Mouse (Mus musculus): Measurements from ENCODE around the gene Creb3l2.
"Not testable (repeated sequence)": the region's sequence is repeated elsewhere in the genome, so short reads cannot be mapped to it uniquely, and the experiment has no call there.

The Creb3l2 gene

DNA sequence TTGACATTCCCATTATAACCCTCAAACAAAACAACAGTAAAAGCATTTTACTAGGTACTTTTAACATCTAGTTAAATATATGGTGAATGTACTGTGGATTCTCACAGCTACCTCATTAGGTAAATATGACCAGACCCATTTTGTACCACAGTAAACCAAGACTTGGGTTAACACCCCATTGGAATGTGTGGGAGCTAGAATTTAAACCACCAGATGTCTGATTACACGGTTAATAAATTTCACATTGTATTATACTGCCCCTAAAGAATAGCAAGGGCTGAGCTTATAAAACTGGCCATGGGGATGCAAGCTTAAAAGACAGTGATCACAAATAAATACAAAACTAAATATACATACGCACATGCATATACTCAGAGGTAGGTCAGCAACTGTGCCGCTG, 34.1 kb downstream of the Creb3l2 start:
- DNase-seq: no peak

DNA sequence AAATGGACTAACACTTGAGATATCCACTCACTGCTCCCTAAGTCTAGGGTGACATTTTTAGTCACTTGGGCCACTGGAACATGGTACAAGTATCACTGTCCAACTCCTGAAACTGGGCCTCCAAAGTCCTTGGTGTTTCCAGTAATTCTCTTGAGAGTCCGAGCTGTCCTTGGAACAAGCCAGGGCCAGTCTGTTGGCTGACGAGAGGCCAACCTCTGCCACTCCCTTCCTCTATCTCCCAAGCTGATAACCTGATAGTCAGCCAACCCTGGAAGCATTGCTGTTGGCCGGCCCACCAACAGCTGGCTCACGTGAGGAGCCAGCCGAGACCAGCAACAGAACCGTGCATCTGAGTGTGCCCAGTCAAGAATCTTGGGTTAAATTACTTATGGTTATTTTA, 35.0 kb downstream of the Creb3l2 start:
- DNase-seq: no peak

DNA sequence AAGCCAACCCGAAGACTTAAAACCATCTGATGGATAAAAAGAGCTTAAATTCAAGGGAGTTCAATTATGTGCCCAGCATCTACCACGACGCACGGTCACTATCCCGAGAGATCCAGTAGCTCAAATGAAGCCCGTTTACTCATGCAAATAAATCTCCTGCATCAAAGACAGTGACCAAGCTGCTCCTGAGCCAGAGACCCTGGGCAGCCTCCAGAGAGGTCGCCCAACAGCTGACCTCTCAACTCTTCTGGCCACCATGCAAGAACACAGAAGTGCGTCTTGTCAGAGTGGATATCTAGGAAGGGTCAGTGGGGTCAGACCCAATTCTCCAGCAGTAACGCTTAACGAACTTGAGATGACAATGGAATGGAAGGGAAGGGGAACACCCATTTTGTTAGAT, 35.9 kb downstream of the Creb3l2 start:
- DNase-seq: no peak

DNA sequence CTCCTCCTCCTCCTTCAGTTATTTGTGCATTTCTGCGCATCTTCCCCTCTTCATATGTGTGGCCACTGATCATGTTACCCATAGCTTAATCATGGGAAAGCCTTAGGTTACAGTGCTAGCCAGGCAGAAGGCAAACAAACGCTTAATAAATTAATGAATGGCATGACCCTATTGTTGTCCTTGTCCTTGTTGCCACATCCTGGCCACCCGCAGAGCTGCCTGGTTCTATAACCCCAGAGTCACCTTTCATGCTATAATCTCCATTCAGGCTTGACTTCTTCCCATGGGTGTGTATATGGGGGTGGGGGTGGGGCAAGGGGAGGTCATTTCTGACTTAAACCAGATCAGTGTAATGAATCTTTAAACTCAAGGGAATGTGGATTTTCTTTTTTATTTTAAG, 37.6 kb downstream of the Creb3l2 start:
- DNase-seq: no peak

DNA sequence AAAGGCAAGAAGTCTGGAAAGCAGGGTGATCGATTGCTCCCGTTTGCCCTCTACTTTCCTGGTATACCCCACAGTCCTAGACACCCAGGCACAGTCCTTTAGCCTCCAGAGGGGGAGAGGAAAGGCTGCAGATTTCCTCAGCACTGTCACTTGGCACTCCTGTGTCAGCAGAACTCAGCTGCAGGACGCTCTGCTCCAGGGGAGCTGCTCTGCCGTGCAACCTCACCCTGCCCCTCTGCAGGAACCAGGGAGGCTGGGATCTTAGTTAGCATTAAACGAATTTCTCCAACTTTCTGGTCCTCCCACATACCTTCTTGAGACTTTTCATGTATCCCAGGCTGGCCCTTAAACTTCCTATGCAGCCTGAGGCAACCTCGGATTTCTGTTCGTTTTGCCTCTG, 40.0 kb downstream of the Creb3l2 start:
- no peak for DNase-seq

DNA sequence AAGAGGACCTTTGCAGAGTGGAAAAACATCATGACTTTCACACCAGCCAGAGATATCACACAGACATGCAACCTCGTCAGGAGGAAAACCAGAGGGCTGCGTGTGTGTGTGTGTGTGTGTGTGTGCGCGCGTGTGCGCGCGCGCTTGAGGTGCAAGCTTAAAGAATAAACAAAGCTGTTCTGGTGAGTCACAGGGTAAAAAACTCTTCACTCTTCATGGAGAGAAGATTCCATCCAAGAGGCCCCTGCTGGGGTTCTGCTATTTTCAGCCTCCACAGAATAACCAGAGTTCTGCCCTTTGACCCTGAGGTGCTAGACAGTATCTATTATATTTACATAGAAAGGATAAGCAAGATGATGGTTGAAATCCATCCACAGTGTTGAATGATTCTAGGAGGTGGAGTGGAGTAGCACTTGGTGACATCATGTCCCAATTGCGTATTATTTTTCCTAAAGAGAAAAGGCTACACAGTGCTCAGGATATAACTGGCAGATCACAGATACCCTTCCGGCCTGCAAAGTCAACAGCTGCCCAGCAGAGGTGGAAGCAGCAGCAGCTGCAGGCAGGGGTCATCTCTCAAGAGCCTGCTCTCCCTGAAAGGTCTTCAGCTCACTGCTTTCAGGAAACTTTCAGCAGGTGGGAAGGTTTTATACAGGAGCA, 41.0 kb downstream of the Creb3l2 start:
- DNase-seq: peak; percentile 34

DNA sequence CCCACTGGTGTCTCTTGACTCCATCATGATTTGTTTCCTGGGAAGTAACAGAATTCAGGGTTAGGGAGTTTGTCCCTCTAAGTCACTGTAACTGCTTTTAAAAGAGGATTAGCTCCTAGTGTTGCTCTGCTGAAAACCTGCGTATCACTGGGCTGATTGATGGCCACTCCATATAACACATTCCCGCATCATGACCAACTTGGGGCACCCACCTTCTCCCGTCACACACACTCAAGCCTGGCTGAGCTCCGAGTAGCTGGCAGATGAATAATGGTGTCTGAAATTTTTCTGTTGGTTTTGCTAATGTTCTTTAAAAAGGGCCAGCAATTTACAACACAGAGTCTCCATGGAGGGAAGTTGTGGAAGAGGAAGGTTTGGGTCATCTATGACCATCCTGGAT, 41.8 kb downstream of the Creb3l2 start:
- DNase-seq: no peak

DNA sequence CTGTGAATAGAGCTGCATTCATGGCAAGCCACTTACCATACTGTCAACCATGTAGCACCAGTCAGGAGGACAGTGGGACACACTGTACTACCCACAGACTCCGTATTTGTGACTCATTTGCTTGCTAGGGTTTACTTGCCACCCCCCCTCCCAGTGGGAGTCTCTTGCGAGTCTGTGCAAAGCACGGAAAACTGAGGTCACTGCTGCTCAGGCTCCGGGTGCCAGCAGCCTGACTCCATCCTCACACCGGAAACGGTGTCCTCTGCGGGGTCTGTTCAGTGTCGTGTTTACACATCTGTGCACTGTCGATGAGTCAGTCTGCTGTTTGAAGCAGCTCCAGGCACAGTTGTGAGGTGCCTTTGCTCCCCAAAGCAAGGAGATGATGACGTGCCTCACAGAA, 43.0 kb downstream of the Creb3l2 start:
- DNase-seq: peak; percentile 21

DNA sequence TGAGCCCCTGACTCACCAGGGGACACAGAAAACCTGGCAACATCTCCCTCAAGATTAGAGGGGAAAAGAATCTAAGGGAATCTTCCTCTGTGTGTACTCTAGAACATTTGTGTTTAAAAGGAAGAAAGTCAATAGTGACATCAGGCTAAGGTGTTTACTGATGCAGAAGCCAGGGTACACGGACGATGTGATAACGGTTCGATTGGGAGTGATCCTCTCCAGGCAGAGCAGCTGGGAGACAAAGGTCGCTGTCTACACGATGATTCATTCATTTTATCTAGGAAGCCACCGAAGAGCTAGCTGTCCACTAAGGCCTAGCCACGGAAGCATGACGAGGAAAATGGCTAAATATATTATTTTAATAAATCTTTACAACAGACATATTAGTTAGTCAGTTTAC, 44.0 kb downstream of the Creb3l2 start:
- no peak for DNase-seq

DNA sequence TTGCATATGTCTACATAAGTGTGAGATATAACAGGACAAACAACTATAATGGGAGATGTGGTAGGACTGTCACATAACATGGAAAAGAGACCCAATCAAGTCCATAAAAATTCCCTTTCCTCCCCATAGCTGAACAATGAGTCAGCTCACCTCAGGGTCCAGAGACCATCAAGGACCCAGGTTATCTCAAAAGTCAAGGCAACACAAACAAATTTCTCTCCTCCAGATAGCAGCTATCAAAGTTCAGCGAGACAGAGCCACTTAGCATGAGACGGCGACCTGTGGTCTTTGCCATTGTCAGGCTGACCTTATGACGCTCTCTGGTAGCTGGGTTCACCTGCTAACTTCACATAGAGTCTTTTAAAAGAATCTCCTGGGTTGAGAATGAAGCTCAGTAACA, 44.7 kb downstream of the Creb3l2 start:
- DNase-seq: no peak

DNA sequence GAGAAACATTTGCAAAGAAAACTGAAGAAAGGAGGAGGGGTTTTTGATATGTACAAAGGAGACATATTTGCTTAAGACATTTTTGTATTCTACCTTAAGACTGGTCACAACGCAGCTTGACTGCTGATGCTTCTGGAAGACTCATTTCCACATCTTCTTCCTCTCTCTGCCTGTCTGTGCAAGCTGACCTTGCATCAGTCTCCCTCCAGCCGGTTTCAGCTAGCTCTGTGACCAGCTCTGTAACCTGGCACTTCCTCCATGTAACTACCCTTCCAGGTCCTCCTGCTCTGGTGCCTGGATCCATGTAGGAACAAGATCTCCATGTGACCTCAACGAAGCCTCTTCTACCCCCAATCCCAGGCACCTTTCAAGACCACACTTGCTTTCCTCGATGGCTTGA, 45.8 kb downstream of the Creb3l2 start:
- DNase-seq: no peak

DNA sequence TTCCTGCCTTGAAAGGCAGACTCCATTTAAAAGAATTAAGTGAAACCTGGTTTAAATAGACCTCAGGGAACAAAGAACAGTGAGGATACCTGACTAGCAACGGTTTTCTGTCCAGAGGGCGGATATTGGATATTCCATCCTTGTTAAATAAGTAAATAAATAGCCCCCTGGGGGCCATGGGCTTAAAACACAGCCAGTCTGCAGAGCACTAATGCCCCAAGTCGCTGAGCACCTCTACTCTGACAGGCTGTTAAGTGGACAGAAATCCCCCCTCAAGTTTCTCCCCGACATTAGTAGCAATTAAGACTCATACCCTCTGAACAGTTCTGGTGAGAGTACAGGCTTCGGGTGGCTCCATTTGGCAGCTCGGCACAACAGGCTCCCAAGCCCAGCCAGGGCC, 48.7 kb downstream of the Creb3l2 start:
- DNase-seq: no peak

DNA sequence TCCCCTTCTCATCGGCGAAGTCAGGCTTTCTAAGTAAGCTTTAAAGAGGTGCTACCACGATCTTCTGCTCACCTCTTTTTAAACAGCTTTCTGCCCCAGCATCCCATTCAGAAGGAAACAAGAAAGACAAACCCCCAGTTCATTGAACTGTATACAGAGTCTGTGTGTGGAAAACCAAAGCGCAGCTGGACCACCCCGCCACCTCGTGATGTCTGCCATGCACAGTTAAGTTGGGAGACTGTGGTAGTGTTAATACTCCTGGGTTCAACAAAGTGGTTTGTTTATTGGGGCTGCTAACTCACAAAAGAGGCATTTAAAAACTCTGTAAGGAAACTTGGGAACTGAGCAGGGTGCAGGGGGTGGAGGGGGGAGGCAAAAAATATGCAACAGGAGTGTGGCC, 49.7 kb downstream of the Creb3l2 start:
- DNase-seq: no peak

DNA sequence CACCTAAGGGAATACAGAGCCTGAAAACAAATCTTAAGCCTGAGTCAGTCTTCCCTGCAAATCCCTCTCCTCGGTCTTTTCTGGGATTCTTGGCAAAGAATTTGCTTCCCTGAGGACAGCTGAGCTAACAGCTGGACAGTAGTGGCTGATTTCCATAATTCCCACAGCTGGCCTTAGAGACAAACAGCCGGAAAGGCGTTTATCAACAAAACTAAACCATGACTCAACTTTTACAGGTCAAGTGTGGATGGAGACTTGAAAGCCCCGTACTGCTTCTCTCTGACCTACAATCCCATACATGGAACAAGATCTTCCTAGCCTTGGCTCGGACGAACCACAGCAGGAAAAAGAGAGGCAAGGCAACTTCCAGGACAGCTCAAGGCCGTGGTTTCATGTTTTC, 50.6 kb downstream of the Creb3l2 start:
- no peak for DNase-seq

DNA sequence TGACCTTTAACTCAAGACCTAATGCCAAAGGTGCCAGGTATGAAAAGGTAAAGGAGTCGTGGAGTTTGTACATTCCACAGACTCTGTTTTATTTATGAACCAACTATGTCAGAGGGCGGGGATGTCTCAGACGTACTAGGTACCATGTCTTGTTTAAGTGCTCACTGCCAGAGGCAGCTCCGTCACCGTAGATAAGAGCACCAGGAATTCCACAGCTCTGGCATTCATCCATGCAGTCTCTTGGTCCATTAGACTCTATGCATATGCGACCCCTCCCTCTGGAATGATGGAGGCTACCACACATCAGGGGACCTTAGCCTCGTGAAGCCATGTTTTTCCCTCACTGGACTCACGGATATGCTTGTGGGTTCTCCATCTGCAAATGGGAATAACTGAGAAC, 53.0 kb downstream of the Creb3l2 start:
- DNase-seq: no peak

DNA sequence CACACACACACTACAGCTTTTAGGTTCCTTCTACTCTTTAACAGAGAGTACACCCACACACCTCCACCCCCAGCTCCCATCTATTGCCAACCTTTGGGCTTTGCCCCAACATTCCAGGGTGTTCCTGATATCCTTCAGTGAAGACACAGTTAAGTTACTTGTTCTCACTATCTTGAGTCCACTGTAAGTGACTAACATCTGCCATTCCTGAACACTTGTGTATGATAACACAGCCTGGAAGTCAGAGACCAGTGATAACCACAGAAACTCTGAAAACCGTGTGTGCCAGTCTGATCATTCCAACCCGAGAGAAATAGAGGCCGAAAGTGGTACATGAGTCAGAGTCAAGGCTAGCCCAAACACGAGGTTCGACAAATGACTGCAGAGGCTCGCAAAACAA, 53.4 kb downstream of the Creb3l2 start:
- no peak for DNase-seq

DNA sequence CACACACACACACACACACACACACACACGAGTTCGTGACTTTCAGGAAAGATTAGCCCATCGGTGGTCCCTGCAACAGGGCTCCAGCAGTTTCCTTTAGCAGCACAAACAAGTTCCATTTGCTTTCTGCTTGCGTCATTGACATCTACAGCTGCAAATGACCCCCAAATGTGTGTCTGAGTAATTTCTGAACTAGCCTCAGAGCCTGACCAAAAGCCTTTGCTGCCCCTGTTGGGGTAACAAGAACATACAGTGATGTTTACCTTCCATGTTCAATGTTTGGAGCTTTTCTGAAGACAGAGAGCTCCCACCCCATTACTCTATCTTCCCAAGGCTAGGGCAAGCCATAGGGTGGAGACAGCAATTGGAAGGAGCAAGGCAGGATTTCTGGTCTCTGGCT, 54.7 kb downstream of the Creb3l2 start:
- no peak for DNase-seq

DNA sequence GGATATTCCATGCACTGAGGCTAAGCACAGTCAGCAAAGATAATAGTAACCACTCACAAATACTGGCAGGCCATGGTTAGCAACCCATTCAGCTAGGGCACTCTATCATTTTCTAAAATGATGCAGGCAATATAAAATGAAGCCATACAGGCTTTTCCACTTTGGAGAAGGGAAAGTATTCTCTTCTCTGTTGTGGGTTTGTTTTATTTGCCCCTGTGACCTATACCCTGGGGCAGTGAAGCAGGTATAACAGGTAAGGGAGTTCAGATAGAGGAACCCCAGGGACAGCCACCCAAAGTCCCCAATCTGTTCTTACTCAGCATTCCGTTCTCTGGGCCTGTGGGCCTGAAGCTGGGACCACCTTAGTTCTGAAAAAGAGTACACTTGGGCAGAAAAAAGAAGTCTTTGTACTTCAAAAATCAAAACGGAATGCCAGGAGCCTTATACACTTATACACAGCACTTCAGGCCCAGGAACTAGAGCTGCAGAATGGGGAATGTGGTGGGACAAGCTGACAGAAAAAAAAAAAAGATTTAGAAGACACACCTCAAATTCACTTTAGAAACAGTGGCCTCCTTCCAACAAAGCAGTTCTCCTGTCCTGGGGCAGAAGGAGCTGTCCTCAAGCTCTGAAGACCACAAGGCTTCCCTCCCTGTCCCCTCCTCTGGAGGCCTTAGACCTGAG, 56.2 kb downstream of the Creb3l2 start:
- DNase-seq: no peak

DNA sequence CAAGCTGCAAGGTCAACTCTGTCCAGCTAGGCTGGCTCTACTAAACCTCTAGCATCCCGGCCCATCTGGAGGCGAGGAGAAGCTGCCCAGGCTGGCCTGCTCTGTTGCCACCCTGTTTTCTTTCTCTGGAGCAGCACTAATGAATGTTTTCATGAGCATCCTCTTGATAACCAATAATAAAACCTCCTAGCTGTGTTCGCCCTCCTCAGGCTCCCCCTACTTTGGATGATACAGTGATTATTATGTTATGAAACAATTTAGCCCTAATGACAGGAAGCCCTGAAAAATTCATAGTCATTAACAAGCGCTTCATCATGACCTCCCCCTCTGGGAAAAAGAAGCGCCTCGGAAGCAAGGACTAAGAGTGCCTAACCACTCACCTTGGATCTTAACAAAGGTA, 59.2 kb downstream of the Creb3l2 start:
- DNase-seq: no peak

DNA sequence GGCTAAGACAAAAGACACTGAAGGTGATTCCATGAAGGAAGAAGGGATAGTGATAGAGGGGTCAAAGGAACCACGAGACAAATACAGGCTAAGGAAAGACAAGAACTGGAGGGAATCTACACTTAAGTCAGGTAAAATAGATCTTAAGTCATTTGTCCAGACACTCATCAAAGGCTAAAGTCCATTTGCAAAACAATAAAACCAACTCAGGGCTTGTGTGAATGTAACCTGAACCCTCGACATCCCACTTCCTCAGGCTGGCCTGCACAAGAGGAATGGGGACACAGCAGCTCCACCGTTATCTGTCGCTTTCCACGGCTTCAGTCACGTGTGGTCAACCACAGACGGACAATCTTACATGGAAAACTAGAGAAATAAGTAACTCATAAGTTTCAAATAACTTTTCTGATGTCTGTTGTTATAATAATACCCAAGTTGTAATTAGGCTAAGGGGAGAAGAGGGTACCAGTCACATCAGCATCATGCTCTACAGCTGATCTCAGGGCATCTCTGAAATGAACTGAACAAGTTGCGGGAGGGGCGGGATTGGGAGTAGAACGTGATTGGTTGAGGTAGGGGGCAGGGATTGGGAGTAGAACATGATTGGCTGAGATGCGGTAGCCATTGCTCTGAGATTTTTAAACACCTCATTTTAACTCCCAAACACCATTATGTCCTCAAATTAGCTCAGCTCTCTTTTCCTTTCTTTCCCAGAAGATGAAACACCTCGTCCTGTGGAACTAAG, 63.9 kb downstream of the Creb3l2 start:
- DNase-seq: no peak

DNA sequence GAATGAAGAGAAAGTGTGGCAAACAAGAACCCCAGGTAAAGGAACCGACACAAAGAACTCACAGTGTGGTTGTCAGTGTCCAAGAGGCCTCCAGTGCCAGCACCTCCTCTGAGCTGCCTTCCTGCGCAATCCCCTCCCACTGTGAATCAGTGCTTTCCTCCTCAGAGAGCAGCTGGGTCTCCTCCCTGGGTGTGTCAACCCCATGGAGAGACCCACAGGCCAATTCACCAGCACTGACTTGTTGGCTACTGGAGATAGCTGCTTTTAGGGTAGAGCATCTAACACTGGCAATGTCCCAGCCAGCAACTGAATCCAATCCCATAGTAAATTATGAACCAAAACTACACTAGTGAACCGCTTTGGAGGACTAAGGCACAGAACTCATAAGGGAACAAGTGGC, 64.6 kb downstream of the Creb3l2 start:
- not testable (repeated sequence) for DNase-seq

DNA sequence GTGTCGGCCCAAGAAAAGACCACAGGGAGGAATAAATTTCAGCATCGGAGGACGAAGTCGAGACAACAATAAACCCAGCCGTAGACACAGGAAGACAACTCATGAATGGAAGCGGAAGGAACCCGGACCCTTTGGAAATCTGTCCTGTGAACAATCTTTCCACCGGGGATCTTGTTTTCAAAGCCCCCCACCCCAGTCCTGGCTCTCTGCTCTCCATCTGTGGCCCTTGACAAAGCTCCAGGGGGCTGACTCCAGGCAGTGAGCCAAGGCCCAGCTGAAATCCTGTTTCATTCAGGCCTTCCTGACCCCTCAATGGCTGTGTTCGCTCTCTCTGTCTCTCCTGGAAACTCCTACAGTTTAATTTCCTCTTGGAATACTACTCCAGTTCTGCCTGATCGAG, 66.5 kb downstream of the Creb3l2 start:
- DNase-seq: no peak

DNA sequence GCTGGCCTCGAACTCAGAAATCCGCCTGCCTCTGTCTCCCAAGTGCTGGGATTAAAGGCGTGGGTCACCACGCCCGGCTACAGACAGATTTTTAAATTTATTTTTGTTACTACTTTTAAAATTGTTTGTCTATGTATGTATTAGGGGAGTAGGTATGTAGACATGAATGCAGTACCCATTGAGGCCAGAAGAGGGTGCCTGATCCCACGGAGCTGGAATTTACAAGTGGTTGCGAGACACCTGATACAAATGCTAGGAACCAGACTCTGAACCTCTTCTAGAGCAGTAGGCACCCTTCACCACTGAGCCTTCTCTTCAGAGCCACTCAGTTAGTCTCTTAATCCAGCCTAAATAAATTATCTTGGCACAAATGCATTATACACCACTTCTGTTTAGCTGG, 70.6 kb downstream of the Creb3l2 start:
- peak; percentile 16 for DNase-seq

DNA sequence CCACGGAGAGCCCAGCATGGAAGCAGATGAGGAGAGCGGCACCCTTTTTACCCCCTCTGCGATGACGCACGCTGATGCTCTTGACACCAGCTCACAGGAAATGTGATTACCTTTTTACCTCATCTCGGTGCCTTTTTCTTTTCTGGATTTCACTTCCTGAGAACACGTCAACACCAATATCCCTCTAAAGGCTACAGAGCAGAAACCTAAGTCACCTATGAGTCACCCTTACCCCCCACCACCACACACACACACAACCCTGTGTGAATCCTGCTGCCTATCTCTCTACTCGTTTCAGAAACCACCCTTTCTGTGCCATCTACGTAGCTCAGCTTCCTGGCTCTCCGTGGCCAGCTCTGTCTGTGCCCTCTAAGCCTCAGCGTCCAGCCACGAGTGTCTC, 71.4 kb downstream of the Creb3l2 start:
- DNase-seq: no peak

All from liver (tissue).